Mouse (Mus musculus): ENCODE results near the gene Tmem91. TPM values are rescaled to one million over a fixed set of nuclear protein-coding genes. Genes with fewer than 3 reads are reported as not detected.

Tmem91 gene
- total RNA-seq, 1 experiment = 0.94 TPM

DNA sequence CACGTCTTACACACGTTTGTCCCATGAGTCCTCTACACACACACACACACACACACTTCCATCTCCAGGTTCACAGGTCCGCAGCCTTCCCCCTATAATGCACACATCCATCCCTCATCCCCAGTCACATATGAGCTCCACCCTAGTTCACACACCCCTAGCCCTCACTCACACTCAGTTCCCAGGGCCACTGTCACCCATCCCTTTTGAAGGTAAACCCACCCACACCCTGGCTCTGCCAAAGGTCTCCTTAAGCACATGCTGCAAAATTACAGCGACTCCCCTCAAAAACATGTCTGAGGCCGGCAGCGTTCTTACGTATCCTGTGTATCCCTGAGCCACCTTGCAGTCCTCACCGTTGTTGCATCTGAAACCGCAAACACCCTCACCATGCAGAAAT, 669 bp downstream of the Tmem91 start:
- peak overlapping the region; percentile 54; the same call in 1 of the 2 replicates for H3K9ac ChIP-seq (ENCODE audit: insufficient read depth, low read depth, low read length, poor library complexity, severe bottlenecking)
- in situ Hi-C loops (cut with MboI; ENCODE audit: low sequenced_read_pairs in 2 of 2, unreplicated experiment in 2 of 2) = no loop called here
- H3K36me3 ChIP-seq (ENCODE audit: control insufficient read depth, insufficient read depth, low read length, poor library complexity, severe bottlenecking) = peaks cover 4% of the 10 kb centered on the region; the same call in 1 of the 2 replicates
- H3K27ac ChIP-seq (ENCODE audit: insufficient read depth, low read depth, low read length, poor library complexity, severe bottlenecking) = no peak overlapping the region
- DNase-seq (ENCODE audit: low read depth, low spot score) = no peak
- TF ChIP-seq HCFC1 (IDR thresholded peaks at IDR 0.05; ENCODE audit: borderline replicate concordance, insufficient read depth, low read length) (no peak), CHD2 (IDR thresholded peaks at IDR 0.05; ENCODE audit: low read depth, low read length) (no peak), ZNF384 (IDR thresholded peaks at IDR 0.05; ENCODE audit: low read depth, low read length) (no peak), ZC3H11A (IDR thresholded peaks at IDR 0.05; ENCODE audit: borderline replicate concordance, low read depth, low read length) (no peak), MAFK (IDR thresholded peaks at IDR 0.05; ENCODE audit: insufficient read depth, low read depth, low read length) (no peak)
- no peaks in the 10 kb centered on the region for H3K9me3 ChIP-seq (ENCODE audit: control insufficient read depth, insufficient read depth, low read depth, low read length)
- H3K4me1 ChIP-seq (ENCODE audit: control insufficient read depth in 2 of 2, insufficient read depth in 2 of 2, low read length in 2 of 2, poor library complexity in 1 of 2) = peaks cover 5 to 16% of the 10 kb centered on the region in 2 experiments
- H3K4me3 ChIP-seq (ENCODE audit: insufficient read depth in 1 of 2, low read depth in 1 of 2, low read length in 2 of 2, poor library complexity in 1 of 2, severe bottlenecking in 1 of 2) = peak overlapping the region; percentile 65 to 71; a peak in 3 of 4 replicates

GRCm38 (mm10) chr7:25672442-25672841, 2.5 kb downstream of the Tmem91 start:
- H3K4me1 ChIP-seq (ENCODE audit: control insufficient read depth in 2 of 2, insufficient read depth in 2 of 2, low read length in 2 of 2, poor library complexity in 1 of 2) = peaks cover 5 to 31% of the 10 kb centered on the region in 2 experiments
- in situ Hi-C loops (cut with MboI; ENCODE audit: low sequenced_read_pairs in 2 of 2, unreplicated experiment in 2 of 2) = no loop called here

DNA sequence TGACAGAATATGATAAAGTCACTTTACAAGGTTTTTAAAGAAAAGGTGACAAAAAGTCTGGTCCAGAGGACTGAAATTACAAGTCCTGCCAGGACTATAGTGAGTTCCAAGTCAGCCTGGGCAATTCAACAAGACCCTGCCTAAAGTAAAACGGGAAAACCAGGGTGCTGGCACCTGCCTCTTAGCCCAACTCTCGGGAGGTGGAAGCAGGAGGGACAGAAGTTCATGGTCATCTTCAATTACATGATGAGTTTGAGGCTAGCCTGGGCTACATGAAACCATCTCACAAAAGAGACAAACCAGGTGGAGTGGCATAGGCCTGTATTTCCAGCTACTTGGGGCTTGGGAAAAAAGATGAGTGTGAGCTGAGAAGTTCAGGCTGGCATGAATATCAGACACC, 3.3 kb downstream of the Tmem91 start:
- H3K27ac ChIP-seq (ENCODE audit: insufficient read depth, low read depth, low read length, poor library complexity, severe bottlenecking) = no peak overlapping the region
- no peaks in the 10 kb centered on the region for H3K9me3 ChIP-seq (ENCODE audit: control insufficient read depth, insufficient read depth, low read depth, low read length)
- in situ Hi-C loops (cut with MboI; ENCODE audit: low sequenced_read_pairs in 2 of 2, unreplicated experiment in 2 of 2) = no loop called here
- no peak for DNase-seq (ENCODE audit: low read depth, low spot score)
- peaks cover 5 to 34% of the 10 kb centered on the region in 2 experiments for H3K4me1 ChIP-seq (ENCODE audit: control insufficient read depth in 2 of 2, insufficient read depth in 2 of 2, low read length in 2 of 2, poor library complexity in 1 of 2)
- peaks cover 23% of the 10 kb centered on the region for H3K36me3 ChIP-seq (ENCODE audit: control insufficient read depth, insufficient read depth, low read length, poor library complexity, severe bottlenecking)
- H3K9ac ChIP-seq (ENCODE audit: insufficient read depth, low read depth, low read length, poor library complexity, severe bottlenecking) = no peak overlapping the region
- no peak for TF ChIP-seq ZC3H11A (IDR thresholded peaks at IDR 0.05; ENCODE audit: borderline replicate concordance, low read depth, low read length)
- TF ChIP-seq HCFC1 (IDR thresholded peaks at IDR 0.05; ENCODE audit: borderline replicate concordance, insufficient read depth, low read length) = no peak
- no peak for TF ChIP-seq ZNF384 (IDR thresholded peaks at IDR 0.05; ENCODE audit: low read depth, low read length)
- TF ChIP-seq MAFK (IDR thresholded peaks at IDR 0.05; ENCODE audit: insufficient read depth, low read depth, low read length) = no peak
- no peak for TF ChIP-seq CHD2 (IDR thresholded peaks at IDR 0.05; ENCODE audit: low read depth, low read length)
- H3K4me3 ChIP-seq (ENCODE audit: insufficient read depth in 1 of 2, low read depth in 1 of 2, low read length in 2 of 2, poor library complexity in 1 of 2, severe bottlenecking in 1 of 2) = no peak overlapping the region

More at GRCm38 (mm10) chr7:25672442-25672841, 2.5 kb downstream of the Tmem91 start:
- no peak for TF ChIP-seq CHD2 (IDR thresholded peaks at IDR 0.05; ENCODE audit: low read depth, low read length)
- no peak for TF ChIP-seq ZC3H11A (IDR thresholded peaks at IDR 0.05; ENCODE audit: borderline replicate concordance, low read depth, low read length)
- no peak for TF ChIP-seq ZNF384 (IDR thresholded peaks at IDR 0.05; ENCODE audit: low read depth, low read length)
- no peak for TF ChIP-seq HCFC1 (IDR thresholded peaks at IDR 0.05; ENCODE audit: borderline replicate concordance, insufficient read depth, low read length)
- TF ChIP-seq MAFK (IDR thresholded peaks at IDR 0.05; ENCODE audit: insufficient read depth, low read depth, low read length) = no peak
- Histone ChIP-seq H3K27ac (ENCODE audit: insufficient read depth, low read depth, low read length, poor library complexity, severe bottlenecking) (no peak overlapping the region), H3K4me3 (ENCODE audit: insufficient read depth in 1 of 2, low read depth in 1 of 2, low read length in 2 of 2, poor library complexity in 1 of 2, severe bottlenecking in 1 of 2) (no peak overlapping the region), H3K9me3 (ENCODE audit: control insufficient read depth, insufficient read depth, low read depth, low read length) (no peaks in the 10 kb centered on the region), H3K36me3 (ENCODE audit: control insufficient read depth, insufficient read depth, low read length, poor library complexity, severe bottlenecking) (peaks cover 17% of the 10 kb centered on the region), H3K9ac (ENCODE audit: insufficient read depth, low read depth, low read length, poor library complexity, severe bottlenecking) (no peak overlapping the region)
- no peak for DNase-seq (ENCODE audit: low read depth, low spot score)

GRCm38 (mm10) chr7:25670096-25670495, 4.9 kb downstream of the Tmem91 start:
- H3K36me3 ChIP-seq (ENCODE audit: control insufficient read depth, insufficient read depth, low read length, poor library complexity, severe bottlenecking) = peaks cover 39% of the 10 kb centered on the region
- no peak overlapping the region; the same call in 1 of the 2 replicates for H3K9ac ChIP-seq (ENCODE audit: insufficient read depth, low read depth, low read length, poor library complexity, severe bottlenecking)
- no peaks in the 10 kb centered on the region for H3K9me3 ChIP-seq (ENCODE audit: control insufficient read depth, insufficient read depth, low read depth, low read length)
- no peak for DNase-seq (ENCODE audit: low read depth, low spot score)
- peak overlapping the region; percentile 91 for H3K27ac ChIP-seq (ENCODE audit: insufficient read depth, low read depth, low read length, poor library complexity, severe bottlenecking)
- TF ChIP-seq ZNF384 (IDR thresholded peaks at IDR 0.05; ENCODE audit: low read depth, low read length) = peak; percentile 90
- no peak for TF ChIP-seq MAFK (IDR thresholded peaks at IDR 0.05; ENCODE audit: insufficient read depth, low read depth, low read length)
- no peak for TF ChIP-seq ZC3H11A (IDR thresholded peaks at IDR 0.05; ENCODE audit: borderline replicate concordance, low read depth, low read length)
- TF ChIP-seq CHD2 (IDR thresholded peaks at IDR 0.05; ENCODE audit: low read depth, low read length) = no peak
- TF ChIP-seq HCFC1 (IDR thresholded peaks at IDR 0.05; ENCODE audit: borderline replicate concordance, insufficient read depth, low read length) = no peak
- peak overlapping the region in 1 of 2 experiments; percentile 46; a peak in 2 of 4 replicates for H3K4me3 ChIP-seq (ENCODE audit: insufficient read depth in 1 of 2, low read depth in 1 of 2, low read length in 2 of 2, poor library complexity in 1 of 2, severe bottlenecking in 1 of 2)
- H3K4me1 ChIP-seq (ENCODE audit: control insufficient read depth in 2 of 2, insufficient read depth in 2 of 2, low read length in 2 of 2, poor library complexity in 1 of 2) = peaks cover 5 to 43% of the 10 kb centered on the region in 2 experiments
- in situ Hi-C loops (cut with MboI; ENCODE audit: low sequenced_read_pairs in 2 of 2, unreplicated experiment in 2 of 2) = no loop called here

All from ES-E14 (cell line).